Mouse (Mus musculus) bone marrow macrophage, adult 2 months (primary cell): ENCODE measurements around the gene Peg10.

ENCODE experiments used
- CTCF ChIP-seq: IDR thresholded peaks from 2 replicates; pipeline ENCODE4 v1.5.1; 2012; ENCODE audit warnings: low read depth, mild to moderate bottlenecking, low read length, moderate library complexity
- POLR2A ChIP-seq: IDR thresholded peaks from 2 replicates; pipeline ENCODE4 v1.6.1; 2012; ENCODE audit warnings: mild to moderate bottlenecking, low read depth, low read length, borderline replicate concordance

DNA sequence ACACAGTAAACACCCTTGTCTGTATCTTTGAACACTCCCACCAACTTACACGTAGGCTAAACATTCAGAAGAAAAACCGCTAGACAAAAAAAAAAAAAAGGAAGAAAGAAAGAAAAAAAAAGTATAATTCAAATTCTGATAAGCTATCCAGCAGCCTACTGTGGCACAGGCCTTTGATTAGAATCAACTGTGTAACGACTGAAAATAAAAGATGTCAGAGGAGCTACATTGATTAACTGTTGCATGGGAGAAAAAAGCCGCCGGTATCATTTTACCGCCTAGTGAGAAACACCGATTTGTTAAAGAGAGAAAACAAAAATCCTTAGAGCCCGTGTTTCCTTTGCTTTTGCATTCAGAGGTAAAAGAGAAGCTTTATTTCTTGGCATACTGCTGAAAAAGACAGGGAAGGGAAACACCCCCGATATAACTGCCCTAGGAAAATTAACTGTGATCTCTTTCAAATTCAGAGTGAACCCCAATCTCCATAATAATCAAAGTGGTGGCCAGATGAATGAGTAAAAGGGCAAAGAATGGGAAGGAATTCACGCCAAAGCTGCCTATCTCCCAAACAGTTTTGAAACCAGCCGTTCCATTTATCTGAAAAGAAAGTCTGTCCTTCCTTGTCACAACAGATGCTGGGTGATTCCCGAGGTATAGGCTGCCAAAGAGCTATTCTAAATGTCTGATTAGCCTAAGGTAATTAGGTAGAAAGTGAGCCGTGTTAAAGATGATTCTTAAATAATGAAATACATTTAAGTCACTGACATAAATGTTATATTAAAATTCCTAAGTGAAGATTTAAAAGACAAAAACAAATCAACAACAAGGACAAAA is 7.4 kb upstream of the Peg10 start:
- no peak for TF ChIP-seq CTCF
- TF ChIP-seq POLR2A, result no peak
